In genomic region chr17:32364850-32365249, GRCm38 (mm10) we compare ENCODE assay signal across 8 mouse cellular contexts. TPM values are rescaled to one million over a fixed set of nuclear protein-coding genes. Genes with fewer than 3 reads are reported as not detected.
DNase-seq lines count a peak whose midpoint lies in the region; ATAC-seq and TF ChIP-seq lines count a peak whose summit lies in the region.

No protein-coding gene starts in this region.

- H3K27me3 ChIP-seq in lung, embryonic 16.5 days (ENCODE audit: control insufficient read depth, insufficient read depth, low read depth, low read length) = no peaks in the 10 kb centered on the region
- H3K27me3 ChIP-seq in forebrain, embryonic 10.5 days (ENCODE audit: poor library complexity, severe bottlenecking) = peaks cover 4% of the 10 kb centered on the region; the same call in 1 of the 2 replicates
- H3K27me3 ChIP-seq in limb, embryonic 14.5 days (ENCODE audit: control insufficient read depth, insufficient read depth, low read length) = no peaks in the 10 kb centered on the region
- H3K27me3 ChIP-seq in stomach, embryonic 14.5 days (ENCODE audit: control insufficient read depth, insufficient read depth, low read length) = no peaks in the 10 kb centered on the region

- no peak for DNase-seq in lung, adult 18-20 months
- no peak for DNase-seq in forebrain, embryonic 10.5 days (ENCODE audit: extremely low spot score, low spot score)
- DNase-seq in limb, embryonic 14.5 days (ENCODE audit: low spot score) = no peak
- no peak for DNase-seq in natural killer cell, adult 2 months (ENCODE audit: low spot score in 2 of 2)
- DNase-seq in c-Kit-positive CD71-positive TER-119-positive erythroid progenitor cells, embryonic 14.5 days (ENCODE audit: low spot score) = no peak
- no peak for DNase-seq in thymus, postnatal 10 days (ENCODE audit: low spot score in 2 of 2)

- H3K4me3 ChIP-seq in lung, embryonic 16.5 days (ENCODE audit: low read length) = peak overlapping the region; percentile 80
- H3K4me3 ChIP-seq in forebrain, embryonic 10.5 days = peak overlapping the region; percentile 96
- peak overlapping the region; percentile 93 for H3K4me3 ChIP-seq in limb, embryonic 14.5 days (replicated peaks; ENCODE audit: low read length)
- peak overlapping the region; percentile 95 for H3K4me3 ChIP-seq in stomach, embryonic 14.5 days (ENCODE audit: low read depth, low read length)

- H3K9me3 ChIP-seq in lung, embryonic 16.5 days (ENCODE audit: control insufficient read depth, low read length) = no peaks in the 10 kb centered on the region
- H3K9me3 ChIP-seq in forebrain, embryonic 10.5 days = no peaks in the 10 kb centered on the region
- no peaks in the 10 kb centered on the region for H3K9me3 ChIP-seq in limb, embryonic 14.5 days (ENCODE audit: control insufficient read depth, low read length)
- no peaks in the 10 kb centered on the region for H3K9me3 ChIP-seq in stomach, embryonic 14.5 days (ENCODE audit: control insufficient read depth, low read depth, low read length)

- WGBS in lung, embryonic 16.5 days = 45% methylated on average over 5 of the region's 5 CpGs
- 66% methylated on average over 5 of the region's 5 CpGs for WGBS in forebrain, embryonic 10.5 days
- 52% methylated on average over 5 of the region's 5 CpGs for WGBS in limb, embryonic 14.5 days
- 53% methylated on average over 5 of the region's 5 CpGs for WGBS in stomach, embryonic 14.5 days

- peak overlapping the region; percentile 59 for H3K4me2 ChIP-seq in lung, embryonic 16.5 days (ENCODE audit: low read depth, low read length)
- peak overlapping the region; percentile 92 for H3K4me2 ChIP-seq in limb, embryonic 14.5 days (replicated peaks; ENCODE audit: low read depth, low read length, severe bottlenecking)
- H3K4me2 ChIP-seq in stomach, embryonic 14.5 days (replicated peaks; ENCODE audit: low read depth, low read length) = peak overlapping the region; percentile 49

- peaks cover 22% of the 10 kb centered on the region for H3K4me1 ChIP-seq in lung, embryonic 16.5 days (replicated peaks; ENCODE audit: control insufficient read depth, insufficient read depth, low read length)
- H3K4me1 ChIP-seq in forebrain, embryonic 10.5 days = peaks cover 45% of the 10 kb centered on the region
- peaks cover 17% of the 10 kb centered on the region for H3K4me1 ChIP-seq in limb, embryonic 14.5 days (ENCODE audit: control insufficient read depth, insufficient read depth, low read length)
- peaks cover 17% of the 10 kb centered on the region for H3K4me1 ChIP-seq in stomach, embryonic 14.5 days (ENCODE audit: control insufficient read depth, insufficient read depth, low read length)

- H3K27ac ChIP-seq in lung, embryonic 16.5 days (ENCODE audit: low read length) = peak overlapping the region; percentile 69
- H3K27ac ChIP-seq in forebrain, embryonic 10.5 days = peak overlapping the region; percentile 97
- no peak overlapping the region; the same call in 1 of the 2 replicates for H3K27ac ChIP-seq in limb, embryonic 14.5 days (replicated peaks; ENCODE audit: low read depth, low read length)
- H3K27ac ChIP-seq in stomach, embryonic 14.5 days (ENCODE audit: low read length) = peak overlapping the region; percentile 52; the same call in 1 of the 2 replicates

- H3K9ac ChIP-seq in lung, embryonic 16.5 days (ENCODE audit: low read length) = peak overlapping the region; percentile 63; the same call in 1 of the 2 replicates
- peak overlapping the region; percentile 97; the same call in 1 of the 2 replicates for H3K9ac ChIP-seq in limb, embryonic 14.5 days (ENCODE audit: low read depth, low read length, severe bottlenecking)
- 0 out of 2 replicates have a peak overlapping the region, but pooled peaks have one; percentile 14 for H3K9ac ChIP-seq in stomach, embryonic 14.5 days (replicated peaks; ENCODE audit: low read depth, low read length)

- no peak for TF ChIP-seq POLR2A in limb, embryonic 14.5 days (IDR thresholded peaks at IDR 0.05; ENCODE audit: borderline replicate concordance, extremely low read depth, insufficient read depth, insufficient read length)

- peaks cover 17% of the 10 kb centered on the region for H3K36me3 ChIP-seq in lung, embryonic 16.5 days (ENCODE audit: control insufficient read depth, insufficient read depth, low read length)
- H3K36me3 ChIP-seq in forebrain, embryonic 10.5 days (replicated peaks) = peaks cover 37% of the 10 kb centered on the region
- peaks cover 24% of the 10 kb centered on the region for H3K36me3 ChIP-seq in limb, embryonic 14.5 days (ENCODE audit: control insufficient read depth, insufficient read depth, low read length)
- H3K36me3 ChIP-seq in stomach, embryonic 14.5 days (ENCODE audit: control insufficient read depth, insufficient read depth, low read length) = peaks cover 22% of the 10 kb centered on the region

- no peak; the same call in 1 of the 2 replicates for ATAC-seq in lung, embryonic 16.5 days (ENCODE audit: low read depth)
- no peak for ATAC-seq in limb, embryonic 14.5 days (ENCODE audit: low FRiP score, low read depth)
- no peak for ATAC-seq in stomach, embryonic 14.5 days (ENCODE audit: insufficient number of reproducible peaks, insufficient read depth, low FRiP score, low read depth)

RNA-seq across cellular contexts. Expression of gene Akap8l, which starts 14.4 kb away (rescaled TPM):
- 101 and 108 TPM in 2 replicates for polyA plus RNA-seq in lung, embryonic 16.5 days (2015; fragmentation: Nextera tagmentation; extraction: Ambion mirVana)
- 79.0 and 79.9 TPM in 2 replicates for polyA plus RNA-seq in forebrain, embryonic 10.5 days (2016; fragmentation: Nextera tagmentation; extraction: Ambion mirVana)
- polyA plus RNA-seq in limb, embryonic 14.5 days (2012; rRNA removed) = 157 and 162 TPM in 2 replicates
- 67.5 and 74.0 TPM in 2 replicates for polyA plus RNA-seq in limb, embryonic 14.5 days (2014; fragmentation: Nextera tagmentation; extraction: Ambion mirVana)
- polyA plus RNA-seq in stomach, embryonic 14.5 days (2014; fragmentation: Nextera tagmentation; extraction: Ambion mirVana) = 84.3 and 88.6 TPM in 2 replicates

RNA-seq across cellular contexts. Expression of gene Wiz, which starts 24.4 kb away (rescaled TPM):
- polyA plus RNA-seq in lung, embryonic 16.5 days (2015; fragmentation: Nextera tagmentation; extraction: Ambion mirVana) = 22.6 and 27.0 TPM in 2 replicates
- polyA plus RNA-seq in forebrain, embryonic 10.5 days (2016; fragmentation: Nextera tagmentation; extraction: Ambion mirVana) = 24.9 and 25.9 TPM in 2 replicates
- 63.8 and 80.0 TPM in 2 replicates for polyA plus RNA-seq in limb, embryonic 14.5 days (2012; rRNA removed)
- polyA plus RNA-seq in limb, embryonic 14.5 days (2014; fragmentation: Nextera tagmentation; extraction: Ambion mirVana) = 36.0 and 41.1 TPM in 2 replicates
- polyA plus RNA-seq in stomach, embryonic 14.5 days (2014; fragmentation: Nextera tagmentation; extraction: Ambion mirVana) = 32.2 and 39.9 TPM in 2 replicates

RNA-seq across cellular contexts. Expression of gene Rasal3, which starts 38.5 kb away (rescaled TPM):
- polyA plus RNA-seq in lung, embryonic 16.5 days (2015; fragmentation: Nextera tagmentation; extraction: Ambion mirVana) = 1.7 and 4.0 TPM in 2 replicates
- polyA plus RNA-seq in forebrain, embryonic 10.5 days (2016; fragmentation: Nextera tagmentation; extraction: Ambion mirVana) = 0.50 and 0.52 TPM in 2 replicates
- polyA plus RNA-seq in limb, embryonic 14.5 days (2012; rRNA removed) = 2.9 and 3.0 TPM in 2 replicates
- polyA plus RNA-seq in limb, embryonic 14.5 days (2014; fragmentation: Nextera tagmentation; extraction: Ambion mirVana) = 1.9 and 2.0 TPM in 2 replicates
- 1.3 and 1.5 TPM in 2 replicates for polyA plus RNA-seq in stomach, embryonic 14.5 days (2014; fragmentation: Nextera tagmentation; extraction: Ambion mirVana)

RNA-seq across cellular contexts. Expression of gene Akap8, which starts 43.8 kb away (rescaled TPM):
- 92.9 and 100 TPM in 2 replicates for polyA plus RNA-seq in lung, embryonic 16.5 days (2015; fragmentation: Nextera tagmentation; extraction: Ambion mirVana)
- 144 and 147 TPM in 2 replicates for polyA plus RNA-seq in forebrain, embryonic 10.5 days (2016; fragmentation: Nextera tagmentation; extraction: Ambion mirVana)
- 108 and 110 TPM in 2 replicates for polyA plus RNA-seq in limb, embryonic 14.5 days (2012; rRNA removed)
- 36.9 and 46.9 TPM in 2 replicates for polyA plus RNA-seq in limb, embryonic 14.5 days (2014; fragmentation: Nextera tagmentation; extraction: Ambion mirVana)
- 56.5 and 62.3 TPM in 2 replicates for polyA plus RNA-seq in stomach, embryonic 14.5 days (2014; fragmentation: Nextera tagmentation; extraction: Ambion mirVana)

RNA-seq across cellular contexts. Expression of gene Pglyrp2, which starts 59.1 kb away (rescaled TPM):
- polyA plus RNA-seq in lung, embryonic 16.5 days (2015; fragmentation: Nextera tagmentation; extraction: Ambion mirVana) = 0.74 TPM in 1 of 2 replicates, not detected in the other
- 0.07 TPM in 1 of 2 replicates, not detected in the other for polyA plus RNA-seq in forebrain, embryonic 10.5 days (2016; fragmentation: Nextera tagmentation; extraction: Ambion mirVana)
- polyA plus RNA-seq in limb, embryonic 14.5 days (2012; rRNA removed) = 0.20 and 0.30 TPM in 2 replicates
- polyA plus RNA-seq in limb, embryonic 14.5 days (2014; fragmentation: Nextera tagmentation; extraction: Ambion mirVana) = 0.23 and 0.32 TPM in 2 replicates
- 0.17 TPM in 1 of 2 replicates, not detected in the other for polyA plus RNA-seq in stomach, embryonic 14.5 days (2014; fragmentation: Nextera tagmentation; extraction: Ambion mirVana)

Comparison
In these comparisons a context has a peak if more than half of its experiments do, and no peak if none do; other contexts are left out.
1. H3K9ac ChIP-seq: peak in every context shown above with its lines; median percentile 97 in limb, embryonic 14.5 days; 63 in lung, embryonic 16.5 days; 14 in stomach, embryonic 14.5 days.